Mouse (Mus musculus) spleen, adult 2 months (tissue): ENCODE measurements at regions not wholly inside any gene's neighbourhood (a gene's known extent, or its start where the extent isn't known, plus 50 kb on each side); places are given as distances from the start of the nearest gene placed in this dataset.

ENCODE experiments used
- DNase-seq, 2 experiments: peaks; one replicate each; pipeline versions ENCODE4 v3.0.0 to v3.0.0-alpha.2; 2012 to 2021; ENCODE audit warnings: low spot score in 2 of 2, low read depth in 1 of 2
- H3K27ac ChIP-seq: fragments of 200-500 bp; 2 replicates; pipeline ENCODE4 v1.5.1; 2012; ENCODE audit warnings: low read length, inconsistent platforms; ENCODE audit not compliant: insufficient read depth
- H3K27me3 ChIP-seq: fragments of 200-500 bp; 2 replicates; pipeline ENCODE4 v1.6.1; 2012; ENCODE audit warnings: mild to moderate bottlenecking, moderate library complexity, low read length, inconsistent platforms; ENCODE audit not compliant: control insufficient read depth, insufficient read depth
- H3K36me3 ChIP-seq: fragments of 200-500 bp; 2 replicates; pipeline ENCODE4 v1.6.1; 2012; ENCODE audit warnings: mild to moderate bottlenecking, low read length, inconsistent platforms; ENCODE audit not compliant: control insufficient read depth, insufficient read depth
- H3K4me1 ChIP-seq: fragments of 200-500 bp; 2 replicates; pipeline ENCODE4 v1.6.1; 2011; ENCODE audit warnings: inconsistent platforms; ENCODE audit not compliant: control insufficient read depth, insufficient read depth, insufficient read length
- H3K4me3 ChIP-seq: fragments of 200-500 bp; 2 replicates; pipeline ENCODE4 v1.5.1; 2011; ENCODE audit warnings: mild to moderate bottlenecking, inconsistent platforms; ENCODE audit not compliant: insufficient read depth, insufficient read length; ENCODE audit errors: extremely low read depth
- CTCF ChIP-seq: fragments of 200-500 bp; IDR thresholded peaks from 2 replicates; pipeline ENCODE4 v1.5.1; 2011; ENCODE audit warnings: mild to moderate bottlenecking, inconsistent platforms; ENCODE audit not compliant: insufficient read depth, insufficient read length, insufficient replicate concordance; ENCODE audit errors: extremely low read depth
- POLR2A ChIP-seq: fragments of 200-500 bp; IDR thresholded peaks from 2 replicates; pipeline ENCODE4 v1.6.1; 2011; ENCODE audit warnings: low read depth, low read length, inconsistent platforms
- WGBS: fragments of 180-500 bp; shearing (Covaris S2); methylation state at CpG from one replicate; pipeline ENCODE4 v1.1.7; 2018; 5-methylcytosine and 5-hydroxymethylcytosine counted together

GRCm38 (mm10) chr4:31609559-31609958 is 354.3 kb upstream of the Map3k7 start:
- TF ChIP-seq CTCF (no peak), POLR2A (no peak)
- no peaks in the 10 kb centered on the region for H3K4me1 ChIP-seq
- H3K36me3 ChIP-seq, result no peaks in the 10 kb centered on the region
- no peak for DNase-seq
- no peak overlapping the region for H3K27ac ChIP-seq
- H3K27me3 ChIP-seq, result no peaks in the 10 kb centered on the region
- no peak overlapping the region for H3K4me3 ChIP-seq
- WGBS, result 87% methylated on average over 6 of the region's 6 CpGs

- H3K27ac ChIP-seq, result no peak overlapping the region
- no peaks in the 10 kb centered on the region for H3K36me3 ChIP-seq
- no peaks in the 10 kb centered on the region for H3K4me1 ChIP-seq
- no peak overlapping the region for H3K4me3 ChIP-seq
- TF ChIP-seq POLR2A, result no peak
- TF ChIP-seq CTCF, result no peak
- 80% methylated on average over 8 of the region's 8 CpGs for WGBS
- no peak for DNase-seq
- no peaks in the 10 kb centered on the region for H3K27me3 ChIP-seq
These were observed 351.6 kb upstream of the Map3k7 start for GRCm38 (mm10) chr4:31612147-31612824.

- no peak overlapping the region for H3K4me3 ChIP-seq
- no peak for DNase-seq
- H3K27ac ChIP-seq, result no peak overlapping the region
- 87% methylated on average over 9 of the region's 9 CpGs for WGBS
- no peaks in the 10 kb centered on the region for H3K36me3 ChIP-seq
- no peak for TF ChIP-seq POLR2A
- TF ChIP-seq CTCF, result no peak
- H3K27me3 ChIP-seq, result no peaks in the 10 kb centered on the region
- H3K4me1 ChIP-seq, result no peaks in the 10 kb centered on the region
These were observed 350.9 kb upstream of the Map3k7 start for GRCm38 (mm10) chr4:31612825-31613514.

GRCm38 (mm10) chr4:31617572-31617971 is 346.3 kb upstream of the Map3k7 start:
- WGBS, result 89% methylated on average over 7 of the region's 7 CpGs
- DNase-seq, result no peak
- Histone ChIP-seq H3K4me1 (no peaks in the 10 kb centered on the region), H3K4me3 (no peak overlapping the region), H3K27ac (no peak overlapping the region), H3K27me3 (no peaks in the 10 kb centered on the region), H3K36me3 (no peaks in the 10 kb centered on the region)
- no peak for TF ChIP-seq CTCF

GRCm38 (mm10) chr4:31618026-31618425 is 345.9 kb upstream of the Map3k7 start:
- TF ChIP-seq CTCF, result no peak
- TF ChIP-seq POLR2A, result no peak
- DNase-seq, result no peak
- 77% methylated on average over 4 of the region's 4 CpGs for WGBS
- no peak overlapping the region for H3K4me3 ChIP-seq
- no peaks in the 10 kb centered on the region for H3K36me3 ChIP-seq
- H3K27ac ChIP-seq, result no peak overlapping the region
- H3K4me1 ChIP-seq, result no peaks in the 10 kb centered on the region
- no peaks in the 10 kb centered on the region for H3K27me3 ChIP-seq

- Histone ChIP-seq H3K36me3 (no peaks in the 10 kb centered on the region), H3K27ac (no peak overlapping the region), H3K4me1 (no peaks in the 10 kb centered on the region), H3K4me3 (no peak overlapping the region), H3K27me3 (no peaks in the 10 kb centered on the region)
- TF ChIP-seq CTCF (no peak), POLR2A (no peak)
- DNase-seq, result no peak
- WGBS, result 88% methylated on average over 2 of the region's 2 CpGs
These were observed 342.7 kb upstream of the Map3k7 start for GRCm38 (mm10) chr4:31621205-31621604.

GRCm38 (mm10) chr4:31627053-31627452 is 336.8 kb upstream of the Map3k7 start:
- TF ChIP-seq POLR2A, result no peak
- no peak for TF ChIP-seq CTCF
- H3K27ac ChIP-seq, result no peak overlapping the region
- no peak for DNase-seq
- no peaks in the 10 kb centered on the region for H3K27me3 ChIP-seq
- no peaks in the 10 kb centered on the region for H3K4me1 ChIP-seq
- no peaks in the 10 kb centered on the region for H3K36me3 ChIP-seq
- H3K4me3 ChIP-seq, result no peak overlapping the region
- 79% methylated on average over 3 of the region's 3 CpGs for WGBS

- no peaks in the 10 kb centered on the region for H3K36me3 ChIP-seq
- no peak for DNase-seq
- no peak overlapping the region for H3K4me3 ChIP-seq
- H3K27me3 ChIP-seq, result no peaks in the 10 kb centered on the region
- H3K4me1 ChIP-seq, result no peaks in the 10 kb centered on the region
- no peak for TF ChIP-seq CTCF
- TF ChIP-seq POLR2A, result no peak
- no peak overlapping the region for H3K27ac ChIP-seq
- 90% methylated on average over 10 of the region's 10 CpGs for WGBS
These were observed 336.1 kb upstream of the Map3k7 start for GRCm38 (mm10) chr4:31627777-31628176.
